Mouse (Mus musculus) kidney, embryonic 15.5 days (tissue): ENCODE data around the gene Cradd. TPM values are rescaled to one million over a fixed set of nuclear protein-coding genes. Genes with fewer than 3 reads are reported as not detected.

Experiments used
- ATAC-seq: fragments of 200-750 bp; cut with Nextera tagmentation; replicated peaks from 2 replicates; pipeline ENCODE4 v1.8.0; 2017; ENCODE audit warnings: moderate TSS enrichment; ENCODE audit not compliant: low FRiP score
- H3K27ac ChIP-seq: fragments of 300-500 bp; sonication (generic); 2 replicates; pipeline ENCODE4 v1.5.1; 2015; ENCODE audit warnings: mild to moderate bottlenecking, inconsistent platforms
- H3K27me3 ChIP-seq: fragments of 300-500 bp; sonication (generic); 2 replicates; pipeline ENCODE4 v1.6.1; 2015; ENCODE audit warnings: inconsistent platforms
- H3K36me3 ChIP-seq: fragments of 300-500 bp; sonication (generic); 2 replicates; pipeline ENCODE4 v1.6.1; 2015; ENCODE audit warnings: inconsistent platforms
- H3K4me1 ChIP-seq: fragments of 300-500 bp; sonication (generic); 2 replicates; pipeline ENCODE4 v1.6.1; 2015; ENCODE audit warnings: inconsistent platforms
- H3K4me2 ChIP-seq: fragments of 300-500 bp; sonication (generic); 2 replicates; pipeline ENCODE4 v1.6.1; 2015; ENCODE audit warnings: moderate library complexity, mild to moderate bottlenecking, inconsistent platforms
- H3K4me3 ChIP-seq: fragments of 300-500 bp; sonication (generic); replicated peaks from 2 replicates; pipeline ENCODE4 v1.5.1; 2015; ENCODE audit warnings: mild to moderate bottlenecking, inconsistent platforms
- H3K9ac ChIP-seq: fragments of 300-500 bp; sonication (generic); 2 replicates; pipeline ENCODE4 v1.6.1; 2015; ENCODE audit warnings: mild to moderate bottlenecking, inconsistent platforms
- H3K9me3 ChIP-seq: fragments of 300-500 bp; sonication (generic); replicated peaks from 2 replicates; pipeline ENCODE4 v1.6.1; 2016; ENCODE audit warnings: inconsistent platforms
- WGBS: fragments of 180-500 bp; shearing (Covaris S2); methylation state at CpG from one replicate; pipeline ENCODE4 v1.1.7; 2015; ENCODE audit warnings: mixed read lengths; 5-methylcytosine and 5-hydroxymethylcytosine counted together
- polyA plus RNA-seq: library from polyadenylated mRNA; unstranded; fragments of >200 nt; fragmentation: Nextera tagmentation; extraction: Ambion mirVana; gene quantifications from 2 replicates; pipeline ENCODE4 v1.2.1, GENCODE M21; 2015

Cradd gene
- polyA plus RNA-seq, 1 experiment from 2014 or later, result 9.3 TPM

DNA sequence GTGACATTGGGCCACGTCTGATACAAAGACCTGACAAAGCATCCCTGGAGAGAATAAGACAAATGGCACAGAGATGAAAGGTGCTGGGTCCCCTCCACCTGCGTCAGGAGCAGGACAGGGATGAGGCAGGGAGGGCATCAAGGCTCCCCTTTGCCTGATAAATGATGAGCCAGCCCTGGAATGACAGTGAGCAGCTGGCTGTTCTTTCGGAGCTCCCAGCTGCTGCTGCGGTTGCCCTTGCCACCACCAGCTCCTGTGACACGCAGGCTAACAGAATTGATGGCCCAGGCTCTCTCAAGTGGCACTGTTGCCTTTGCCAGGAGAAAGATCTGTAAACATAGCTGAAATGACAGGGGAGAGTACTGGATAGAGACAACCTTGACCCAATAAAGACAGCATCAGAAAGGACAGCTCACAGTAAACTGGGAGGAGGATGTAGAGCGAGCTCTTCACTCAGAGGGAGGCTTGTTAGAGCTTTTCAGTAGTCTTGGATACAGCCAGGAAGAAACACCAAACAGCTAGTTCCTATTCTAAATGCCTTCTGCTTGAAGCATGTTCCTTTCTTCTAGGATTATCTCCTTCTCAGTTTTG is 31.8 kb upstream of the Cradd start:
- no peaks in the 10 kb centered on the region for H3K4me1 ChIP-seq
- H3K36me3 ChIP-seq, result no peaks in the 10 kb centered on the region
- ATAC-seq, result no peak
- no peaks in the 10 kb centered on the region for H3K27me3 ChIP-seq
- H3K27ac ChIP-seq, result no peak overlapping the region
- peaks cover 4% of the 10 kb centered on the region; the same call in 1 of the 2 replicates for H3K9me3 ChIP-seq
- H3K9ac ChIP-seq, result no peak overlapping the region
- WGBS, result 23% methylated on average over 6 of the region's 6 CpGs
- no peak overlapping the region for H3K4me2 ChIP-seq
- H3K4me3 ChIP-seq, result no peak overlapping the region

- Histone ChIP-seq H3K9ac (no peak overlapping the region), H3K4me3 (no peak overlapping the region), H3K27ac (no peak overlapping the region), H3K4me1 (no peaks in the 10 kb centered on the region), H3K4me2 (no peak overlapping the region), H3K36me3 (no peaks in the 10 kb centered on the region), H3K27me3 (no peaks in the 10 kb centered on the region), H3K9me3 (peaks cover 4% of the 10 kb centered on the region; the same call in 1 of the 2 replicates)
- no peak for ATAC-seq
These were observed 30.7 kb upstream of the Cradd start for GRCm38 (mm10) chr10:95354673-95355072.

- ATAC-seq, result no peak
- Histone ChIP-seq H3K4me1 (no peaks in the 10 kb centered on the region), H3K27me3 (no peaks in the 10 kb centered on the region), H3K27ac (no peak overlapping the region), H3K4me2 (no peak overlapping the region), H3K9me3 (peaks cover 4% of the 10 kb centered on the region; the same call in 1 of the 2 replicates), H3K4me3 (no peak overlapping the region), H3K36me3 (no peaks in the 10 kb centered on the region), H3K9ac (no peak overlapping the region)
- 86% methylated on average over 6 of the region's 6 CpGs for WGBS
These were observed 30.1 kb upstream of the Cradd start for GRCm38 (mm10) chr10:95354047-95354446.

GRCm38 (mm10) chr10:95348457-95348856 is 24.5 kb upstream of the Cradd start:
- H3K4me1 ChIP-seq, result no peaks in the 10 kb centered on the region
- no peaks in the 10 kb centered on the region for H3K36me3 ChIP-seq
- no peak overlapping the region for H3K4me2 ChIP-seq
- no peak overlapping the region for H3K9ac ChIP-seq
- H3K27ac ChIP-seq, result no peak overlapping the region
- H3K4me3 ChIP-seq, result no peak overlapping the region
- no peak for ATAC-seq
- peaks cover 4% of the 10 kb centered on the region; the same call in 1 of the 2 replicates for H3K9me3 ChIP-seq
- 79% methylated on average over 3 of the region's 3 CpGs for WGBS
- H3K27me3 ChIP-seq, result no peaks in the 10 kb centered on the region

DNA sequence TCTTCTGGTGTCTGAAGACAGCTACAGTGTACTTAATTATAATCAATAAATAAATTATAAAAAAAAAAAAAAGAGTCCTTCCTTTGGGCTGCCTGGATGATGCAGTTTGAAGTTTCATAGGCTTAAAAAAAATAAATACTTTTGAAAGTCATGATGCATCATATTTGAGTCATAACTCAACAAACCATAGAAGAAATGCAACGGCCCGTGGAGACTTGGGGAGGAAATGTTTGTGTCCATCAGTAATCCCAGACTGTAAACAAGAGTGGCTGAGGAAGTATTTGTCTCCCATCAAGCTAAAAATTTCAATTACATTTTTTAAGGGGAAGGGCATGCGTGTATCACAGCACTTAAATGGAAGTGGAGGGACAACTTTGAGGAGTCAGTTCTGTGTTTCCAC is 23.8 kb upstream of the Cradd start:
- H3K9me3 ChIP-seq, result peaks cover 1% of the 10 kb centered on the region; the same call in 1 of the 2 replicates
- no peaks in the 10 kb centered on the region for H3K4me1 ChIP-seq
- no peak overlapping the region for H3K9ac ChIP-seq
- no peak for ATAC-seq
- whole genome bisulfite sequencing, result 96% methylated on average over 3 of the region's 3 CpGs
- H3K27ac ChIP-seq, result no peak overlapping the region
- H3K4me2 ChIP-seq, result no peak overlapping the region
- no peaks in the 10 kb centered on the region for H3K36me3 ChIP-seq
- no peaks in the 10 kb centered on the region for H3K27me3 ChIP-seq
- H3K4me3 ChIP-seq, result no peak overlapping the region

- H3K9me3 ChIP-seq, result no peaks in the 10 kb centered on the region
- WGBS, result 81% methylated on average over 10 of the region's 10 CpGs
- no peak overlapping the region for H3K4me2 ChIP-seq
- H3K4me1 ChIP-seq, result no peaks in the 10 kb centered on the region
- H3K9ac ChIP-seq, result no peak overlapping the region
- ATAC-seq, result no peak
- no peak overlapping the region for H3K4me3 ChIP-seq
- H3K27ac ChIP-seq, result no peak overlapping the region
- no peaks in the 10 kb centered on the region for H3K36me3 ChIP-seq
- H3K27me3 ChIP-seq, result no peaks in the 10 kb centered on the region
These were observed 19.1 kb upstream of the Cradd start for GRCm38 (mm10) chr10:95342833-95343590.

- ATAC-seq, result no peak
- Histone ChIP-seq H3K27ac (no peak overlapping the region), H3K4me3 (no peak overlapping the region), H3K36me3 (no peaks in the 10 kb centered on the region), H3K9me3 (no peaks in the 10 kb centered on the region), H3K9ac (no peak overlapping the region), H3K27me3 (no peaks in the 10 kb centered on the region), H3K4me1 (peaks cover 4% of the 10 kb centered on the region), H3K4me2 (no peak overlapping the region)
- 83% methylated on average over 4 of the region's 4 CpGs for WGBS
These were observed 16.7 kb upstream of the Cradd start for GRCm38 (mm10) chr10:95340676-95341075.

- Histone ChIP-seq H3K9ac (no peak overlapping the region), H3K36me3 (no peaks in the 10 kb centered on the region), H3K4me3 (no peak overlapping the region), H3K27me3 (0 out of 2 replicates have a peak, but pooled peaks cover 4% of the 10 kb centered on the region), H3K4me2 (no peak overlapping the region), H3K27ac (no peak overlapping the region), H3K4me1 (peaks cover 4% of the 10 kb centered on the region), H3K9me3 (no peaks in the 10 kb centered on the region)
- WGBS, result 73% methylated on average over 5 of the region's 5 CpGs
- no peak for ATAC-seq
These were observed 13.7 kb upstream of the Cradd start for GRCm38 (mm10) chr10:95337589-95337988.

DNA sequence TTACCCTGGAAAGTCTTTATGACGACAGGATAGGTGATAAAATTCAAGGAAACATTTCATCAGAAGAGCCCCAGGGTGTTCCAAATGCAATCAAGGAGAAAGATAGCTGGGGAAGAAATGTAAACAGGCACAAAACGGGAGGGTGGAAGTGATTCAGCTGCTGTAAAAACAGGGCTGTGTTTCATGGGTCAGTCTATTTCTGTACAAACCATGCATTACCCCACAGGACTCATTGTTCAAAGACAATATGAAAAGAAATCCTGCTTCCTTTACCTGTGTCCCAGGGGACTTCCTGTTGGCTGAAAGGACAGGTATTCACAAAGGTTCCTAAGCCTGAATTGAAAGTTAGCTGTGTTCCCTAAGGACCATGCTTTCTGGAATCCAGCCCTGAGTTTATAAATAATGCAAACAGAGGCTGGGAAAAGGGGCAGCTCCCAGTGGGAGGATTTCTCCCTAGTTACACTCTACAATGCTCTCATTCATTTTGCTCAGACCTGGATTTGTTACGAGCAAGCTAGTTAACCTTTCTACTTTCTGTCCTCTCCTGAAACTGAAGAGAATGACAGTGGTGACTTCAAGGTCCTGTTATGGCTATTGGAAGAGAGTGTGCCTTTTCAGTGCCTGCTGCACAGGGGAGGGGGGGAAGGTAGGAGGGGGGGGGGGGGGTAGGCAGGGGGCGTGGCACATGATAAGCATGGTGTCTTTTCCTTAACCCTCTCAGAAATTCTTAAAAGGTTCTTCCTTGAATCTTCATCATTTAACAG is 13.0 kb upstream of the Cradd start:
- 13% methylated on average over 4 of the region's 4 CpGs for WGBS
- no peak overlapping the region for H3K27ac ChIP-seq
- H3K4me3 ChIP-seq, result no peak overlapping the region
- H3K4me1 ChIP-seq, result peaks cover 4% of the 10 kb centered on the region
- no peak for ATAC-seq
- H3K36me3 ChIP-seq, result no peaks in the 10 kb centered on the region
- H3K27me3 ChIP-seq, result 0 out of 2 replicates have a peak, but pooled peaks cover 4% of the 10 kb centered on the region
- H3K9ac ChIP-seq, result no peak overlapping the region
- H3K4me2 ChIP-seq, result 0 out of 2 replicates have a peak overlapping the region, but pooled peaks have one; percentile 3
- no peaks in the 10 kb centered on the region for H3K9me3 ChIP-seq

GRCm38 (mm10) chr10:95334826-95335225 is 10.9 kb upstream of the Cradd start:
- Histone ChIP-seq H3K36me3 (no peaks in the 10 kb centered on the region), H3K27me3 (0 out of 2 replicates have a peak, but pooled peaks cover 4% of the 10 kb centered on the region), H3K4me2 (no peak overlapping the region), H3K4me3 (no peak overlapping the region), H3K9me3 (no peaks in the 10 kb centered on the region), H3K27ac (no peak overlapping the region), H3K4me1 (peaks cover 7% of the 10 kb centered on the region), H3K9ac (no peak overlapping the region)
- no peak for ATAC-seq
- 75% methylated on average over 1 of the region's 1 CpGs for WGBS

DNA sequence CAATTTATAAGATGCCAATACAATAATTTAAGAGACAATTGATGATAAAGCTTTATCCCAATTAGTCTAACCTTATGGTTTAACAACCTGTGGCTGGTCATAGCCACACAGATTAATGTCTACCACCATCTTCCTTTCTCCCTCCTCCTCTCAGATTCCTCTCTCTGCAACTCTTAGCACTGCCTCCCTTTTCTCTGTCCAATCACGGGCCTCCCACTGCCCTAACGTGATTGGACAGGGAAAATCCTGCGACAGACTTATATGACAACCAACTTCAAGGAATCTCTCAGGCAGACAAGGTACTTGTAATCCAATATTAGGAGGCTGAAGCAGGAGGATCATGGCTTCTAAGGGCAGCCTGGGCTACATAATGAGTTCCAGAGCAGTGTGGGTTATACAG is 8.7 kb upstream of the Cradd start:
- Histone ChIP-seq H3K9me3 (no peaks in the 10 kb centered on the region), H3K36me3 (no peaks in the 10 kb centered on the region), H3K4me2 (no peak overlapping the region), H3K27me3 (0 out of 2 replicates have a peak, but pooled peaks cover 7% of the 10 kb centered on the region), H3K9ac (no peak overlapping the region), H3K27ac (no peak overlapping the region), H3K4me3 (no peak overlapping the region), H3K4me1 (peaks cover 7% of the 10 kb centered on the region)
- 83% methylated on average over 3 of the region's 3 CpGs for WGBS
- ATAC-seq, result no peak
